Mouse (Mus musculus): ENCODE results near the gene Rbbp4.
"Not testable (repeated sequence)": the region's sequence is repeated elsewhere in the genome, so short reads cannot be mapped to it uniquely, and the experiment has no call there.

- not testable (repeated sequence) for TF ChIP-seq CTCF (IDR thresholded peaks at IDR 0.05; ENCODE audit: extremely low read depth, insufficient read length, insufficient replicate concordance, low read depth, low read length); POLR2A (IDR thresholded peaks at IDR 0.05; ENCODE audit: low read depth, low read length)
Observed at GRCm38 (mm10) chr4:129362238-129362637, 27.1 kb upstream of the Rbbp4 start.

Data from small intestine, adult 2 months (tissue).